Mouse (Mus musculus) kidney, postnatal 14 days (tissue): ENCODE measurements around the gene Mrgpra3.

Source experiments
- DNase-seq: peaks from one replicate; pipeline ENCODE4 v3.0.0; 2022; ENCODE audit warnings: mixed read lengths

Gene Mrgpra3

DNA sequence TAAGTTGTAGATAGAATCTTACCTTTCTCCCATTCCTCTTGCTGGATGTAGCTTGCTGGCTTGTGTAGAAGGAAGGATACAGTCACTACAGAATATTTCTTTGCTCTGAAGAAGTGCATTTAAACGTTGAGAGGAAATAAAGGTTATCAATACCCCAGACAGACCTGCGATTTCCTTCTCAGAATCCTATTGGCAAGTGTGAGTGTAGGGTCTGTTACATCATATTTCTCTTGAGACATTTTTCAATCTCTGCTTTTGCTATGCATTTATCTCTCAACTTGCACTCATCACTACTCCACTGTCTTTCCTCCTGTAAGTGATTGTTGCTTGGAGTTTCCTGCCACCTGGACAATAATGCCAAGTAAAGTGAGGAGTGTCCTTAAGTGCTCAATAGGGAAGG lies at the start of gene Mrgpra3:
Gene Mrgpra3, minus strand, starts transcription at position 101 of the 400 bp plus-strand sequence.
- DNase-seq: no peak
